Mouse (Mus musculus) embryonic fibroblast, embryonic 13.5 days (primary cell): ENCODE measurements around the gene Mid2.

Source experiments
- CTCF ChIP-seq: IDR thresholded peaks from 2 replicates; pipeline ENCODE4 v1.5.1; 2011; ENCODE audit warnings: mild to moderate bottlenecking, control low read depth, low read length, moderate library complexity, borderline replicate concordance; ENCODE audit not compliant: insufficient read depth
- POLR2A ChIP-seq: IDR thresholded peaks from 2 replicates; pipeline ENCODE4 v1.6.1; 2011; ENCODE audit warnings: low read depth, mild to moderate bottlenecking, control low read depth, low read length, moderate library complexity

- TF ChIP-seq POLR2A (peak; percentile 44; the same call in 1 of the 2 replicates), CTCF (no peak)
Measured at GRCm38 (mm10) chrX:140665242-140665810, 927 bp downstream of the Mid2 start.
